Mouse (Mus musculus) midbrain, postnatal 0 days (tissue): ENCODE data around the gene Mpi. TPM values are rescaled to one million over a fixed set of nuclear protein-coding genes. Genes with fewer than 3 reads are reported as not detected.

Experiments
- ATAC-seq: fragments of 200-750 bp; cut with Nextera tagmentation; 2 replicates; pipeline ENCODE4 v1.8.0; 2017; ENCODE audit warnings: moderate number of reproducible peaks, mild to moderate bottlenecking, moderate TSS enrichment, moderate library complexity; ENCODE audit not compliant: low FRiP score
- DNase-seq: peaks from one replicate; pipeline ENCODE4 v3.0.0-alpha.2; 2015; ENCODE audit warnings: low spot score
- H3K27ac ChIP-seq: fragments of 300-500 bp; sonication (generic); 2 replicates; pipeline ENCODE4 v1.5.1; 2014; ENCODE audit warnings: low read depth, mild to moderate bottlenecking, low read length, mixed read lengths
- H3K27me3 ChIP-seq: fragments of 300-500 bp; sonication (generic); 2 replicates; pipeline ENCODE4 v1.6.1; 2014; ENCODE audit warnings: low read length, control low read depth, mixed read lengths; ENCODE audit not compliant: insufficient read depth
- H3K36me3 ChIP-seq: fragments of 300-500 bp; sonication (generic); 2 replicates; pipeline ENCODE4 v1.6.1; 2014; ENCODE audit warnings: low read length, control low read depth, mixed read lengths; ENCODE audit not compliant: insufficient read depth
- H3K4me1 ChIP-seq: fragments of 300-500 bp; sonication (generic); 2 replicates; pipeline ENCODE4 v1.6.1; 2014; ENCODE audit warnings: mild to moderate bottlenecking, control low read depth, antibody characterized with exemption, low read length, mixed read lengths; ENCODE audit not compliant: insufficient read depth
- H3K4me2 ChIP-seq: fragments of 300-500 bp; sonication (generic); 2 replicates; pipeline ENCODE4 v1.6.1; 2014; ENCODE audit warnings: low read depth, mild to moderate bottlenecking, low read length, mixed read lengths; ENCODE audit not compliant: poor library complexity, severe bottlenecking
- H3K4me3 ChIP-seq: fragments of 300-500 bp; sonication (generic); 2 replicates; pipeline ENCODE4 v1.5.1; 2014; ENCODE audit warnings: low read depth, mild to moderate bottlenecking, low read length, moderate library complexity
- H3K9ac ChIP-seq: fragments of 300-500 bp; sonication (generic); replicated peaks from 2 replicates; pipeline ENCODE4 v1.6.1; 2014; ENCODE audit warnings: mild to moderate bottlenecking, low read length, moderate library complexity, mixed read lengths; ENCODE audit not compliant: poor library complexity, severe bottlenecking
- H3K9me3 ChIP-seq: fragments of 300-500 bp; sonication (generic); 2 replicates; pipeline ENCODE4 v1.6.1; 2016; ENCODE audit warnings: low read length, control low read depth
- CTCF ChIP-seq: IDR thresholded peaks from 2 replicates; pipeline ENCODE4 v1.5.1; 2016; ENCODE audit warnings: antibody characterized with exemption, mild to moderate bottlenecking
- WGBS: fragments of 180-500 bp; shearing (Covaris S2); extraction: QIAGEN DNeasy Blood & Tissue Kit; methylation state at CpG from one replicate; pipeline ENCODE4 v1.1.7; 2014; 5-methylcytosine and 5-hydroxymethylcytosine counted together
- polyA plus RNA-seq: library from polyadenylated mRNA; unstranded; fragments of >200 nt; fragmentation: Nextera tagmentation; extraction: Ambion mirVana; gene quantifications from 2 replicates; pipeline ENCODE4 v1.2.1, GENCODE M21; 2015
- total RNA-seq: library from RNA; depleted of rRNA; stranded (reverse); fragments of >200 nt; gene quantifications from 2 replicates; pipeline ENCODE4 v1.2.3, GENCODE M21; 2014

Gene Mpi
- total and polyA plus RNA-seq, 2 experiments from 2014 or later, result 57.2 to 60.5 TPM

GRCm38 (mm10) chr9:57521056-57521911 is 31.3 kb downstream of the Mpi start, which contains the start of gene Cox5a:
Gene Cox5a, plus strand, starts transcription at chr9:57521274.
- TF ChIP-seq CTCF, result 0 out of 2 replicates have a peak, but pooled peaks have one; percentile 0
- peak within 1 kb of the TSS; percentile 99 for H3K9ac ChIP-seq
- DNase-seq (peak; percentile 95), ATAC-seq (peak; percentile 95)
- H3K4me3 ChIP-seq, result peak within 1 kb of the TSS; percentile 90
- no peaks in the 10 kb centered on the region for H3K9me3 ChIP-seq
- H3K36me3 ChIP-seq, result no peaks in the 10 kb centered on the region
- H3K27me3 ChIP-seq, result no peaks in the 10 kb centered on the region
- peak within 1 kb of the TSS; percentile 58 for H3K4me2 ChIP-seq
- peaks cover 10% of the 10 kb centered on the region; the same call in 1 of the 2 replicates for H3K4me1 ChIP-seq
- WGBS, result under 1% methylated on average over 92 of the region's 95 CpGs
- H3K27ac ChIP-seq, result peak within 1 kb of the TSS; percentile 94

GRCm38 (mm10) chr9:57520375-57521055 is 32.0 kb downstream of the Mpi start:
- peak; percentile 43 for TF ChIP-seq CTCF
- Histone ChIP-seq H3K4me2 (peak overlapping the region; percentile 58), H3K27me3 (no peaks in the 10 kb centered on the region), H3K4me3 (peak overlapping the region; percentile 90), H3K4me1 (peaks cover 10% of the 10 kb centered on the region; the same call in 1 of the 2 replicates), H3K36me3 (no peaks in the 10 kb centered on the region), H3K9me3 (no peaks in the 10 kb centered on the region), H3K27ac (peak overlapping the region; percentile 94), H3K9ac (peak overlapping the region; percentile 99)
- 27% methylated on average over 16 of the region's 16 CpGs for WGBS
- DNase-seq, result no peak
- peak; percentile 24; the same call in 1 of the 2 replicates for ATAC-seq

- peak; percentile 89 for DNase-seq
- 3% methylated on average over 3 of the region's 3 CpGs for WGBS
- H3K4me2 ChIP-seq, result no peak overlapping the region
- H3K27ac ChIP-seq, result peak overlapping the region; percentile 51; the same call in 1 of the 2 replicates
- 0 out of 2 replicates have a peak, but pooled peaks cover under 1% of the 10 kb centered on the region for H3K4me1 ChIP-seq
- ATAC-seq, result no peak
- no peak overlapping the region for H3K4me3 ChIP-seq
- TF ChIP-seq CTCF, result peak; percentile 92
- no peak overlapping the region for H3K9ac ChIP-seq
- no peaks in the 10 kb centered on the region for H3K27me3 ChIP-seq
- no peaks in the 10 kb centered on the region for H3K36me3 ChIP-seq
- no peaks in the 10 kb centered on the region for H3K9me3 ChIP-seq
Measured at GRCm38 (mm10) chr9:57517113-57517512, 35.5 kb downstream of the Mpi start.

DNA sequence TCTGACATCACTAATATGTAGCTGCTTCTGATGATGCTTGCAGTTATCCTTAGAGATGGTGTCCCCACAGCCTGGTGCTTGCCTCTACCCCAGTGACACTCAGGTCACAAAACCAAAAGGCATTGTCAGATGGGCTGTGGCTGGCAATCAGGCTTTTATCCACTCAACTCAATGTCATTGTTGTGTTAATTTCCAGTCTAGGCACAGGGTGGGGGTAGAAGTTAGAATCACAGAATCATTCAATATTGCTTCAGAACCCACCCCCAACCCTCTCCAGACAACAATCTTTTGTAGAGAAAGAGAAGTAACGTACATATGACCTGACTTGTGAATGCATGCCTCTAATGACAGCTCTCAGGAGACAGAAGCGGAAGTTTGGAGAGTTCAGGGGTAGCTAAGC is 42.0 kb downstream of the Mpi start:
- Histone ChIP-seq H3K27me3 (0 out of 2 replicates have a peak, but pooled peaks cover 1% of the 10 kb centered on the region), H3K36me3 (no peaks in the 10 kb centered on the region), H3K27ac (no peak overlapping the region), H3K4me2 (no peak overlapping the region), H3K9me3 (no peaks in the 10 kb centered on the region), H3K4me1 (no peaks in the 10 kb centered on the region), H3K4me3 (no peak overlapping the region), H3K9ac (no peak overlapping the region)
- no peak for TF ChIP-seq CTCF
- ATAC-seq (no peak), DNase-seq (no peak)
- 67% methylated on average over 2 of the region's 2 CpGs for WGBS

DNA sequence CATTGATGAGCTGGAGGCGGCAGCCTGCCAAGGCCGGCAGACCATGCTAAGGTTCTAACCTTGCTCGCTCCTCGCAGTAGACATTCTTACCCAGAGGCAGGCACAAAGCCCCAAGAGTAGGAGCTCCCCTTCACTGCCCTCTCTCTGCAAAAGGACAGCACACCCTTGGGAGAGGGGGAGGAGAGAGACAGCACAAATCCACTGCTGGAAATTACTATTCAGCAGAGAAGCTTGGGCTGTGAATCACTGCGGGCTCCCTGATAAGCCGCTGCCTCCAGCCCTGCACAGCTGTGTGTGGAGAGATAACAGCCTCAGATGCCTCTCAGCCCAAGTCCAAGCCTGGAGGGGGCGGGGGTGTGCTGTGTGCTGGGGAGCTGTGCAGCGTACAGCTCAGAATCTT is 46.9 kb downstream of the Mpi start:
- peak; percentile 56 for DNase-seq
- peak overlapping the region; percentile 87 for H3K4me2 ChIP-seq
- no peak overlapping the region for H3K9ac ChIP-seq
- ATAC-seq, result peak; percentile 83
- 6% methylated on average over 8 of the region's 8 CpGs for WGBS
- H3K4me1 ChIP-seq, result peaks cover 5% of the 10 kb centered on the region; the same call in 1 of the 2 replicates
- TF ChIP-seq CTCF, result peak; percentile 47
- H3K36me3 ChIP-seq, result no peaks in the 10 kb centered on the region
- H3K27ac ChIP-seq, result peak overlapping the region; percentile 45
- H3K4me3 ChIP-seq, result no peak overlapping the region
- H3K9me3 ChIP-seq, result no peaks in the 10 kb centered on the region
- H3K27me3 ChIP-seq, result peaks cover 15% of the 10 kb centered on the region; the same call in 1 of the 2 replicates
